Mouse (Mus musculus) fibroblast of lung, adult 2 months (primary cell): ENCODE data around the gene Ppil6.

Experiments used
- DNase-seq: peaks from one replicate; pipeline ENCODE4 v3.0.0-alpha.2; 2011; ENCODE audit warnings: low read depth

Ppil6 gene

DNA sequence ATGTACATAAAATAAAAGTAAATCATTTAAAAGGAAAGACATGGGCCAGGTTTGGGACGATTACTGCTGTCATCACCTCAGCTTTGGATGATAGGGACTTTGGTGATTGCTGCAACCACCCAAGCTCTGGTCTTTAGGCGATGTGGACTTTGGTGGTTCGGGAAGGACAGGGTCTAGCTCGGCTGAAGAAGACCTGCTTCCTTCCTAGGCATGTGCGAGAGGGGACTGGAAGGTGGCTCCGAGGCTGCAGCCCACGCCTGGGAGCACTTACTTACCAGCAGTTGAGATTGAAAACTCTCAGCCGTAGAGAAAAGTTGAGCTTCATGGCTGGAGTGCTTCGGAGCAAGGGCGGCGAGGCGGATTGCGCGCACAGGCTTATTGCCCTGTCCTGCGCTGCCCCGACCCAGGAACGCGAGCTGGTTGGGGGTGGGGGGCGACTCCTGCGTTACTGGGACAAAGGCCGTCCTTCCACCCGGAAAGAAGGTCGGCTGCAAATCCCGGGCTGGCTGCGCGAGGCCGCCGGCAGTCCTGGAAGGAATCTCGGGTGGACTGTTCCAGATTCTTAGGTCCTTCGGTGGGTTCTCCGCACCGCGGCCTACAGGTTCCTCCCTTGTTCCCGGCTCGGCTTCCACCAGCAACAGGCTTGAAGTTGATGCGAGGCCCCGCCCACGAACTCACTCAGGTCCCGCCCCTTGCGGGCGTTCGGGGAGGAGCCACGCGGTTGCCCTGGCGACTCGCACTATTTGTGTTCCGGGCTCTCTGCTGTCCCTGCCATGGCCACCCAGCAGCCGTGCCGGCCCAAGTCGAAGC lies at the start of gene Ppil6, which contains the start of gene Smpd2:
Ppil6 (plus strand) TSS at position 732 of the 810 bp plus-strand sequence.
Smpd2 (minus strand) TSS at position 662 of the 810 bp plus-strand sequence.
- DNase-seq = peak; percentile 82

DNA sequence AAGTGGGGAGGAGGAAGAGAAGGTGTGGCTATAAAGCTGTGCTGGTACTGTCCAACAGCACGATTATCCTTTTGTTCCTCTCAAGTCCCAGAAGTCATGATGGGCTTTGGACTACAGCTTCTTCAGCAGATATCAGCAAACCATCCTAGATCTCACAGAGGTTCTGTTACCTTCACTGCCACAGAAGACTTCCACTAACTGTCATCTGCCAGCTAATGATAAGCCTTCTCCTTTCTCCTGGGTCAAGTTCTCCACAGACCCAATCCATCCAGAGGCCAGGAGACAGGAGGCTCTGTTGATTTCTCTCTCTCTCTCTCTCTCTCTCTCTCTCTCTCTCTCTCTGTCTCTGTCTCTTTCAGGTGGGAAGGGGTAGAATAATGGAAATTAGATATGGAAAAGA lies 42.0 kb upstream of the Ppil6 start:
- DNase-seq = no peak

GRCm38 (mm10) chr10:41449684-41450083 lies 40.6 kb upstream of the Ppil6 start:
- no peak for DNase-seq

DNA sequence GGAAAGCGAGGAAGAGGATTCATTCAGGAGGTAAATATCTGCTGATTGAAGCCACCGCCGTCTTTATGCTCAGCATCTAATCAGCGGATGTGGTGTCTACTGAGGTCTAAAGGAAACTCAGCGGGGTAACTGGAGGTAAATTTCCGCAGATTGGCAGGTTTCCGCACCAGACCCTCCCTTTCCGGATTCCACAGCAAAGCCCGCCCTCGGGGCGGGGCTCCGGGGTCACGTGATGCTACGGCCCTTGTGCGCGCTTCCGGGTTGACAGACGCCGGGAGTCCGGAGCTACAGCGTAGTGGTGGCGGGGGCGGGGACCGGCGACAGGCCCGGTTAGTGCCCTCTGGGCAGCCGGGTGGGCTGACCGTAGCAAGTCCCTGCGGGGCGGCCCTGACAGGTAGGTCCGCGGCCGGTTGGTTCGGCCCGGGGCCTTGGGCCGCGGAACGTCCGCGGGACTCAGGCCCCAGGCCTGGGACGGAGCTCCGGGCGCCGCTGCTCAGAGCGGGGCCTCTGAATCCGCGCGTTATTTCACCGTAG lies 40.0 kb upstream of the Ppil6 start, which contains the start of gene Zbtb24:
Zbtb24 (plus strand) TSS at position 247 of the 534 bp plus-strand sequence.
- DNase-seq = peak; percentile 84

DNA sequence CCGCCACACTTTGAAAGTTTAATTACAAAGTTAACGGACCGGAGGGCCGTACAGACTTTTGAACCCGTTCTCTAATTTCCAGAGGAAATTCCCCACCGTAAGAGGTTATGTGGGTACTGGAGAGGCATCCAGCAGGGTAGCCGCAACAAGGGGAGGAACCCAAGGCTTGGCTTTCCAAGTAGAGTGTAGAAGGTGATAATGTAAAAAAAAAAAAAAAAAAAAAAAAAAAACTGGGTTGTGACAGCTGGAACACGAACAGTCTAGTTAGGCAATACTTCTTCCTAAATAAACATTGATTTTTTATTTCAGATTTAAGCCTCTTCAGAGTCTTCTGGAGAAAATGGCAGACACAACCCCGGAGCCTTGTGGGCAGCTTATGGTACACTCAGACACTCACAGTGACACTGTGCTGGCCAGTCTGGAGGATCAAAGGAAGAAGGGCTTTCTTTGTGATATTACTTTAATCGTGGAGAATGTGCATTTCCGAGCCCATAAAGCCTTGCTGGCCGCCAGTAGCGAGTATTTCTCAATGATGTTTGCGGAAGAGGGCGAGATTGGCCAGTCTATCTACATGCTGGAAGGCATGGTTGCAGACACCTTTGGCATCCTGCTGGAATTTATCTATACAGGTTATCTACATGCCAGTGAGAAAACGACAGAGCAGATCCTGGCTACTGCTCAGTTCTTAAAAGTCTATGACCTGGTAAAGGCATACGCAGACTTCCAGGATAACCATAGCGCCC lies 39.3 kb upstream of the Ppil6 start:
- DNase-seq = no peak

GRCm38 (mm10) chr10:41451656-41452055 lies 38.6 kb upstream of the Ppil6 start:
- DNase-seq = no peak

GRCm38 (mm10) chr10:41452791-41453190 lies 37.4 kb upstream of the Ppil6 start:
- no peak for DNase-seq

- DNase-seq = no peak
Observed at GRCm38 (mm10) chr10:41459990-41460389, 30.2 kb upstream of the Ppil6 start.

DNA sequence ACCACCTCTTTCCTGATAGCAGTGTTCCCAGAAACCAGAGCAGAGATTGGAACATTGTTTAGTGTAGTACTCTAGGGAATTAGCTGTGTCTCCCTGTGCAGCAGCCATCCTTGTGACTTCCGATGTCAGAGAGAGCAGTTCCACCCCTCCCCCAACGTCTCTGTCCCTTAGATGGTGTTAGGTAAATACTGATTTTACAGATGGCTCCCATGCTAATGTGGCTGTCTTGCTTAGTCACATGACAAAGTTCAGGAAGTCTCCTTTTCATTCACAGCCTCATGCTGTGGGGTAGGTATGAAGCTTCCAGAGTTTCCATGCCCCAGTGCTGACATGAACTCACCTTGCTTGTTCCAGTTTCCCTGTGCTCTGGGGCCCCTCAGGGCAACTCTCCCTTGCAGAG lies 29.7 kb upstream of the Ppil6 start:
- no peak for DNase-seq

DNA sequence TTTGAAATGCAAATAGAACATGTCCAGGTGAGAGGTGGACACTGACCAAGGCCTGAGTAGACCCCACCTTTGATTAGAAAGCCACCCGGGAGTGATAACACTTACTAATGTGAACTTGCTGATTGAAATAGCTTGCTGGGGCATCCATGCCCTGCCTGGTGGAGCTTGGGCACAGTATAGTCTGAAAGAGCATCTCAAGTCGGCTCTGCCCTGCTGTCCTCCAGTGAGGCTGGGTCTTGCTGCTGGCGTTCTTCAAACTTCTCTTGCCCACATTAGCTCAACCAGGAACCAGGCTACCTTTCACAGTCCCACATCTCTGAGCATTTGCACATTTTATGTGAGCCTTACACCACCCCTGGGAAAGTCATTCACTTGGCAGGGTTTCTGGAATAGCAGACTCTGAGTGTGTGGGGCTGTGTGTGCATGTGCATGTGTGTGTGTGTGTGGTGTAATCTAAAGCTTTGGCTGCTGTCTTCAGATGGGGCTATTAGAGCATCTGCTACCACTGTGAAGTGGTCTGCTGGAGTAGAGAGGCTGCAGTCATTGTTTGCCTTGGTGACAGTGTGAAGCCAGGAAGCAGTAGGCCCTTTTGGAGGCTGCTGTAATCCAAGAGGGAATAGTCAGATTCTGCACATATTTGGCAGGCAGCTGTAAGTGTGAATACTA lies 29.0 kb upstream of the Ppil6 start:
- no peak for DNase-seq

- no peak for DNase-seq
Observed at GRCm38 (mm10) chr10:41464401-41464955, 25.8 kb upstream of the Ppil6 start.

- DNase-seq = no peak
Observed at GRCm38 (mm10) chr10:41467325-41467724, 22.9 kb upstream of the Ppil6 start.

- no peak for DNase-seq
Observed at GRCm38 (mm10) chr10:41470693-41471092, 19.5 kb upstream of the Ppil6 start.

DNA sequence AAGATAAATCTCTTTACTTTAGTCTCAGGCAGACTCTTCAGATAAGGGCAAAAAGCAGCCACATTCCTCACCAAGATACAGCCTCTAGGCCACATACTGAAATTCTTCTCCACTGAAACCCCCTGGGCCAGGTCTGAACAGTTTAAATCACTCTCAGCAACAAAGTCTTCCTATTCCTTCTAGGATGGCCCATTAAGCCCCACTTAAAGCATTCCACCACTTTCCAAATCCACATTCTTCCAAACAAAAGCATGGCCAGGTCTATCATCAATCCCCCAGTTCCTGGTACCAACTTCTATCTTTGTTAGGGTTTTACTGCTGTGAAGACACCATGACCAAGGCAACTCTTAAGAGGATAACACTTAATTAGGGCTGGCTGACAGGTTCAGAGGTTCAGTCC lies 17.7 kb upstream of the Ppil6 start:
- no peak for DNase-seq

GRCm38 (mm10) chr10:41472962-41473481 lies 17.2 kb upstream of the Ppil6 start:
- DNase-seq = no peak

DNA sequence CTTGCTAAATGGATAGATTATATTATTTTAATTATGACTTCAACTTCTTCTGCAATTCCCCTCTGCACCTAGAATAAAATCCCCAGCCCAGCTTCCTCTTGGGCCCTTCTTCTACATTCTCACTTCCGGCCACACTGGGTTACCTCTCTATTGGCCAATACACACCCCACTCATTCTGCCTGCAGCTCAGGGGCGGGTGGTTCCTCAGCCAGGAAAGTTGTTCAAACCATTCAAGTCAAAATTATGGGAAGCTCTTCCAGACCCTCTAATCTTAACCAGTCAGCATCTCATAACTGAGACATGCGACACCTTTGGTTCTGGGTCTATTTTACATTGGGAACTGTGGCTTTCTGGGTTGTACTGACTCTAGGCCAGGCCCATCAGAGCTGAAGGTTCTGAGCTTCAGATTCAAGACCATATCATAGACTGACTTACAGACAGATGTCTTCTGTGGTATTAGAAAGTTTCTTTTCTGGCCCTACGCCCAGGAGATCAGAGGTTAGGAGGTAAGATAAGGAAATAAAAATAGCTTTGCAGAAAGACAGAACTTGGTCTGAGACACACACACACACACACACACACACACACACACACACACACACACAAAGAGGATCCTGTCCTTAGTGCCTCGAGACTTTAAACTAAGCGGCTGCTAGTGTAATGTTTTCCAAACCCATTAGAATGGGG lies 16.3 kb upstream of the Ppil6 start:
- no peak for DNase-seq

GRCm38 (mm10) chr10:41474981-41475391 lies 15.3 kb upstream of the Ppil6 start:
- DNase-seq = no peak

DNA sequence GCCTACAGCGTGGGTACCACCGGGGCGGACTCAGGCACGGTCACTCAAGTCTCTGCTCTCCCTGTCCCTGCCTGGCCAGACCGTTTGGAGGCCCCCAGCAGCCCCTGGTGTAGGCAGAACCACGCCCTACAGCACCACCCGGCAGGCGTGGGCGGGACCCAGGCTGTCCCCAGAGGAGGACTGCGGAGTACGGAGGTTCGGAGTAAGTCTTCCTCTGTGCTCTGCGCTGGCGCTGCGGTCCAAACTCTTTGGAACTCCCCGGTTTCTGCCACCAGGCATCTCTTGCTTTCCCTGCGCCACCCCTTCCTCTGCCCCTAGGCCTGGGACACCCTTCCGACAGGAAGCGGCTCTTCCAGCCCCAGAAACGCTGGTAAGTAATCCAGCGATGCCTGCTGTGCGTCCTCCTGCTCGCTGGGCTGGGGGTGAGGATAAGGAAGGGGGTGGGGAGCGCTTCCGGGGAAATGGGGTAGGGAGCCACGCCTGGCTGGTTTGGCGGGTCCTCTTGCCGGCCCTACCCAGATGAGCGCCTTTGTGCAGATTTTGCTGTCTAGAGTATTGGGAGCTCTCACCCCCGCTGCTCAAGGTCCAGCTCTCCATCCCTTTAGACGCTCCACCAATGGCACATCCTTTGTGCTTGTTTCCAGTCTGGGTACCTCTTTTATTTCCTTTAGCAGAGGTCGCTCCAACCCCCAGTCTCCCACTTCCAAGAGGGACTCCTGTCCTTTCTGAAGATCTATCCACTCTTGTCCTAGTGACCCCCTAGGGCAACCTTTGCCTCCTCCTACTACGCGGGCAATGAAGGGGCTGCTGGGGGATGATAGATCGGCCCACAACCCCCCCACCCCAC lies 13.8 kb upstream of the Ppil6 start, which contains the start of gene Mical1:
Mical1 (plus strand) TSS at position 144 of the 847 bp plus-strand sequence.
- DNase-seq = no peak

DNA sequence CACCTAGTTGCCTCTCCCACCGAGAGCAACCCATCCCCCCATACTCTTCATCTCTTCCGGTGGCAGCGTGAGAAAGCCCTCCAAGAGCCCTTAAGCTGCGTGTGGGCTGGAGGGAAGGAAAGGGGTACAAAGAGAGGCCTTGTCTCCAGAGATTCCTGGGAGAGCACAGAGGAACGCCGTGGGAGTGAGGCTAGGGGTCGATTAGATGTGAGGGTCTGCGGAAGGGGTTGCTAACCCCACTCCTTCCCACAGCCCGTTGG lies 13.3 kb upstream of the Ppil6 start:
- DNase-seq = no peak
